In genomic region chr1:119366315-119366714, GRCm38 (mm10) we compare ENCODE assay signal across 28 mouse cellular contexts.
"Had no signal": no experiment of that assay in that cellular context is flagged by ENCODE, and none has a peak within 500 bp of the region (broad histone marks: within the 10 kb centered on the region; RNA-seq: fewer than 3 reads in every experiment).

No protein-coding gene starts in this region.

- DNase-seq: cerebellum, adult 2 months; cerebellum, adult 8-10 months; cerebellum, adult 9-10 months; cerebellum, adult 9-11 months; cerebellum, postnatal 10 days; cerebellum, postnatal 14 days; cerebellum, postnatal 25 days; cerebellum, postnatal 36 days; embryo, embryonic 11 days; forebrain, postnatal 0 days; gastrocnemius, adult 2 months; gastrocnemius, postnatal 10 days; gastrocnemius, postnatal 14 days; gastrocnemius, postnatal 25 days; gastrocnemius, postnatal 36 days; heart, adult 18-20 months had no signal

- H3K27me3 ChIP-seq: embryonic facial prominence, embryonic 12.5 days; embryonic facial prominence, embryonic 13.5 days; embryonic facial prominence, embryonic 15.5 days; forebrain, embryonic 13.5 days; forebrain, embryonic 15.5 days had no signal

- H3K36me3 ChIP-seq: embryonic facial prominence, embryonic 10.5 days; embryonic facial prominence, embryonic 12.5 days; embryonic facial prominence, embryonic 13.5 days; embryonic facial prominence, embryonic 15.5 days; forebrain, embryonic 10.5 days; forebrain, embryonic 12.5 days; forebrain, embryonic 15.5 days had no signal

- ATAC-seq: forebrain, embryonic 13.5 days; forebrain, embryonic 14.5 days; forebrain, embryonic 15.5 days; forebrain, embryonic 16.5 days; forebrain, postnatal 0 days had no signal

- H3K4me3 ChIP-seq: embryonic facial prominence, embryonic 10.5 days; embryonic facial prominence, embryonic 12.5 days; embryonic facial prominence, embryonic 13.5 days; embryonic facial prominence, embryonic 15.5 days; erythroblast, embryonic 14.5 days; forebrain, embryonic 10.5 days; forebrain, embryonic 12.5 days; forebrain, embryonic 13.5 days; forebrain, embryonic 15.5 days; gastrocnemius, adult 2 months; heart, adult 2 months had no signal

- H3K27ac ChIP-seq: embryonic facial prominence, embryonic 10.5 days; embryonic facial prominence, embryonic 12.5 days; embryonic facial prominence, embryonic 13.5 days; embryonic facial prominence, embryonic 15.5 days; forebrain, embryonic 10.5 days; forebrain, embryonic 12.5 days; forebrain, embryonic 13.5 days; forebrain, embryonic 15.5 days; gastrocnemius, adult 2 months; heart, adult 2 months had no signal

- H3K4me1 ChIP-seq: embryonic facial prominence, embryonic 12.5 days; embryonic facial prominence, embryonic 13.5 days; embryonic facial prominence, embryonic 15.5 days; forebrain, embryonic 12.5 days; forebrain, embryonic 13.5 days; forebrain, embryonic 15.5 days had no signal

- H3K9me3 ChIP-seq: embryonic facial prominence, embryonic 10.5 days; embryonic facial prominence, embryonic 13.5 days; embryonic facial prominence, embryonic 15.5 days; forebrain, embryonic 12.5 days; forebrain, embryonic 13.5 days; forebrain, embryonic 15.5 days had no signal
